Mouse (Mus musculus) megakaryocyte, adult 5-6 weeks (primary cell): Measurements from ENCODE around the gene Cyp2b9. TPM values are rescaled to one million over a fixed set of nuclear protein-coding genes. Genes with fewer than 3 reads are reported as not detected.
"Not testable (repeated sequence)": the region's sequence is repeated elsewhere in the genome, so short reads cannot be mapped to it uniquely, and the experiment has no call there.

Experiments used
- ATAC-seq: 2 replicates; pipeline ENCODE4 v1.8.0; 2016; ENCODE audit warnings: mild to moderate bottlenecking, inconsistent platforms; ENCODE audit not compliant: poor library complexity, severe bottlenecking
- total RNA-seq, 2 experiments: library from RNA; stranded (forward) in 1 of 2; stranded (reverse) in 1 of 2; fragments of 153-499, 151-499 nt in 1 of 2; fragments of 221-1000, 200-1000 nt in 1 of 2; gene quantifications; 2 replicates each; pipeline versions ENCODE4 v1.2.3 to v1.2.4; 2015 to 2017

The Cyp2b9 gene
- total RNA-seq (2015) (not detected in 2 replicates), total RNA-seq (2017) (not detected in 2 replicates)

GRCm38 (mm10) chr7:26173111-26173510 lies at the start of gene Cyp2b9:
TSS of gene Cyp2b9 (plus strand) at chr7:26173411.
- ATAC-seq: not testable (repeated sequence)

- not testable (repeated sequence) for ATAC-seq
Measured at GRCm38 (mm10) chr7:26139623-26140022, 33.6 kb upstream of the Cyp2b9 start.

GRCm38 (mm10) chr7:26143657-26144056 lies 29.6 kb upstream of the Cyp2b9 start:
- ATAC-seq: not testable (repeated sequence)

GRCm38 (mm10) chr7:26168765-26169536 lies 4.3 kb upstream of the Cyp2b9 start:
- ATAC-seq: peak; percentile 70

GRCm38 (mm10) chr7:26201083-26201482 lies 27.9 kb downstream of the Cyp2b9 start:
- ATAC-seq: no peak

- not testable (repeated sequence) for ATAC-seq
Measured at GRCm38 (mm10) chr7:26260034-26260433, 86.8 kb downstream of the Cyp2b9 start, which contains the start of gene Vmn1r184. TSS of gene Vmn1r184 (plus strand) at chr7:26260334.

Other genes starting within 250 kb of the Cyp2b9 start
- not detected in 2 replicates for gene Cyp2b13, start 111.9 kb upstream of the Cyp2b9 start, total RNA-seq (2015)
- not detected in 2 replicates for gene Cyp2b13, start 111.9 kb upstream of the Cyp2b9 start, total RNA-seq (2017)
- not detected in 2 replicates for gene Vmn1r184, start 86.9 kb downstream of the Cyp2b9 start, total RNA-seq (2015)
- not detected in 2 replicates for gene Vmn1r184, start 86.9 kb downstream of the Cyp2b9 start, total RNA-seq (2017)
- not detected in 2 replicates for gene Cyp2a4, start 133.8 kb downstream of the Cyp2b9 start, total RNA-seq (2015)
- not detected in 2 replicates for gene Cyp2a4, start 133.8 kb downstream of the Cyp2b9 start, total RNA-seq (2017)
- not detected in 2 replicates for gene Nlrp9c, start 230.3 kb downstream of the Cyp2b9 start, total RNA-seq (2015)
- not detected in 2 replicates for gene Nlrp9c, start 230.3 kb downstream of the Cyp2b9 start, total RNA-seq (2017)